Mouse (Mus musculus): Measurements from ENCODE around the gene Cdc42. TPM values are rescaled to one million over a fixed set of nuclear protein-coding genes. Genes with fewer than 3 reads are reported as not detected.

Gene Cdc42
- total RNA-seq, 2 experiments from 2014 or later: 436 to 446 TPM

DNA sequence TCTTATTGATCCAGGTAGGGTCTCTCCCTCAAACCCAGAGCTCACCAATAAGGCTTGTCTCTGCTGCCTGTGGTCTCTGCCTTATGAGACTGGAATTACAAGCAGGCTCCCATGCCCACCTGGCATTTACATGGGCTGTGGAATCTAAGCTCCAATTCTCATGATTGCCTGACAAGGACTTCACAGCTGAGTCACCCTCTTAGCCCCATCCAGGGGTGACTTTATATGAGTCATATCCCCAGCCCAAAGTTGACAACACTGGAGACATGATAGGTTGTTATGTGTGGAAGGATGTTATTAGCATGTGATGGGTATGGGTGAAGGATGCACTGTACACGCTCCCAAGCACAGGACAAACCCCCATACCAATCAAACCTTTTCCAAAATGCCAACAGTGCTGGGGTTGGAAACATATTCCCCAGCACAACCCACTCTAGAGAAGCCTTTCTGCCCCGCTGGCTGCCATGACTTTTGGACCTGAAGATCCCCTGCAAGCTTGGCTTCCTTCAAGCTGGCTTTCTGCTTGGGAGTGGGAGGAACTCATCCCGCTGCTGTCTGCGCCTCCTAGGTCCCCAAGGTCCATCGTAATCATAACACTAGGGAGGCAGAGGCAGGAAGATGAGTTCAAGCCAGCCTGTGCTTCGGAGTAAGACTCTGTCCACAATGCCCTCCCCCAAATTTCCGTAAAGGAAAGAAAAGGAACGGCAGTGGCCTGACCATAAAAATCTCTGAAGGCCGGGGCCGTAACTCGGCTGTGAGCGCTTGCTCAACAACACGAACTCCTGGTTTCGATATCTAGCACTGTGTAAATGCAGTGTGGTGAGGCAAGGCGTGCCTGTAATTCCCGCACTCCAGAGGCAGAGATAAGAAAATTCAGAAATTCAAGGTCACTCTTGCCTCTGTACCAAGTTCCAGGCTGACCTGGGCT lies 14.3 kb upstream of the Cdc42 start:
- DNase-seq: peak in 1 of 2 experiments; percentile 49

DNA sequence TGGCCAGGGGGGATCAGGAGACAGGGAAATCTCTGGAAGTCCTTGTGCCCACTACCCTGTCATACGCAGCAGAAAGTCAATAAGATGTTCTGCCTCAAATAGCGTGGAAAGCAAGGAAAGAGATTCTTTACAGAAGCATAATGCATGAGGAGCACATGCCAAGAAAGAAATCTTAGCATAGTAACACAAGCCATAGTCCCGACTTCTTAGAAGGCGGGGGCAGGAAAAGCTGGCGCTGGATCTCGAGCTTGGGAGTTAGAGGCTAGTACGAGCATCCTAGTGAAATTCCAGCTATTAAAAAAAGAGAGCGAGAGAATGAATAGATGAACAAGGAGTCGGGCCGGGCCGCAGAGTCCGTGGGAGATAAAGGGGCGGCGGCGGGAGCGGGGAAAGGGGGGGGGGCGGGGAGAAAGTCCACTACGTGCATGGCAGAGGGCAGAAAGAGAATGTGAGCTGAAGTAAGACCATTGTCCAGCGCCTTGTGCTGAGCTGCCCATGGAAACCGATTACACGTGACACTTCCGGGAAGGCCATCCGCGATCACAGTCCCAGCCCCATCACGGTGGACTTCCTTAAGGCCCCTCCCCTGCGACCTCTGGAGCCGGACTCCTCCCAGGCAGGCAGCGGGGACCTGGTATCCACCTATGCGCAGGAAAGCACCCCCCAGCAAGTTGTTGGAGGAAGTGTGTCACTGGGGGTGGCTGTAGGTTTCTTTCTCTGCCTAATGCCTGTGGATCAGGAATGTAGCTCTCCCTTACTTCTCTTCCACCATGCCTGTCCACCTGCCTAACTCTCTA lies 12.6 kb upstream of the Cdc42 start:
- peak; percentile 66 to 71 for DNase-seq

DNA sequence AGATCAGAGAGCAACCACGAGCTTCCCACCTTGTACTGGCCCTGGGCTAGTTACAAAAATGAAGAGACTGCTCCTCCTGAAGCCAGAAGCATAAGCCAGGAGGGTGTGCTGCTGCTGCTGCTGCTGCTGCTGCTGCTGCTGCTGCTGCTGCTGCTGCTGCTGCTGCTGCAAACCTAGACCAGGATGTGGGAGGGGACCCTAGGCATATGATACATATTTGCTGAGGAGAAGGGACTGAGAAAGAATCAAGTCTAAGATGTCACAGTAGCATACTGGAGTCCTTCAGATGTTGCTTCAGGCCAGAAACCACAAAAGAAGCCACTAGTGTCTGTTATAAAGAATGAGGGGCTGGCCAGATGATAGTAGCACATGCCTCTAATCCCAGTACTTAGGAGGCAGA lies 10.7 kb upstream of the Cdc42 start:
- DNase-seq: no peak

DNA sequence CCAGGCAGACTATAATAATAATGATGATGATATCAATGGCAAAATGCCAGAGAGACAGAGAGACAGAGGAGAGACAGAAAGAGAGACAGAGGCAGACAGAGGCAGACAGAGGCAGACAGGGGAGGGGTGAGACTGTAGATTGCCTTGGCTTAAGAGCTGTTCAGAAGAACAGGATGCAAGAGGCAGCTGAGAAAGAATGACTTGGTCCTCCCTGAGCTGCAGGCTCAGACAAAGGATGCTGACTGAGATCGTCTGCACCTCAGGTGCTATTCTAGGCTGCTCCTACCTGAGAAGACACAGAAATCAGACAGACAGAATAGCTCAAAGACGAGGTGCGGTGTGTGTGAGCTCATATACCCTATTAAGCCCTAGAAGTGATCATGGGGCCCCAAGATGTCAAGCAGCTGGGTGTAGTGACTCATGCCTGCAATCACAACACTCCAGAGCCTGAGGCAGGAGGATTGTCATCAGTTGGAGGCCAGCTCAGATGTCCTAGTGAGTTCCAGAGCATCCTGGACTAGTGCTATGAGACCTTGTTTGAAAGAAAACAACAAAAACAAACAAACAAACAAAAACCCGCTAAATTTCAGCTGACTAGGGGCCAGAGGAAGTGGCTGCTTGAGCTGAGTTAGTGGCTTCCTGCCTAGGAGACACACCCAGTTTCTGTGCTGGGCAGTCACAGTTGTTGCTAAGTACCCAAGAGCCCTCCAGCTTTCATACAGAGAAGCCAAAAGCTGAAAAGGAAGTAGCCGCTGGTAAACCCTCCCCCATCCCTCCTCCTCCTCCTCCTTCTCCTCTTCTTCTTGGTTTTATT lies 10.0 kb upstream of the Cdc42 start:
- peak in 1 of 2 experiments; percentile 49 for DNase-seq

DNA sequence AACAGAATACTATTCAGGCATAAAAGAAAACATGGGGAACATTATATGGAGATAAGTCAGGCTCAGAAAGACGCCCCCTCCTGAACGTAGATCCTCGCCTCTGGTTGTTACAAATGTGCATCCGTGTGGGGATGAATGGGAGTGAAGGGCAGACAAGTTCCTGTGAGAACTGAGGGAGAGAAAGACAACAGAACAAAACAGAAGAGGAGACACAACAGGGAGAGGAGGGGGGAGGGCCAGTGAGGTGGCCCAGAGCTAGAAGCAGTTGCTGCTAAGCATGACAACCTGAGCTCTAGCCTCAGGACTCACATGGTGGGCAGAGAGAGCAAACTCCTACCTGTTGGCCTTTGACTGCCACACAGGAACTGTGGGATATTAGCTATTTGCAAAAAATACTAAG lies 8.6 kb upstream of the Cdc42 start:
- no peak for DNase-seq

DNA sequence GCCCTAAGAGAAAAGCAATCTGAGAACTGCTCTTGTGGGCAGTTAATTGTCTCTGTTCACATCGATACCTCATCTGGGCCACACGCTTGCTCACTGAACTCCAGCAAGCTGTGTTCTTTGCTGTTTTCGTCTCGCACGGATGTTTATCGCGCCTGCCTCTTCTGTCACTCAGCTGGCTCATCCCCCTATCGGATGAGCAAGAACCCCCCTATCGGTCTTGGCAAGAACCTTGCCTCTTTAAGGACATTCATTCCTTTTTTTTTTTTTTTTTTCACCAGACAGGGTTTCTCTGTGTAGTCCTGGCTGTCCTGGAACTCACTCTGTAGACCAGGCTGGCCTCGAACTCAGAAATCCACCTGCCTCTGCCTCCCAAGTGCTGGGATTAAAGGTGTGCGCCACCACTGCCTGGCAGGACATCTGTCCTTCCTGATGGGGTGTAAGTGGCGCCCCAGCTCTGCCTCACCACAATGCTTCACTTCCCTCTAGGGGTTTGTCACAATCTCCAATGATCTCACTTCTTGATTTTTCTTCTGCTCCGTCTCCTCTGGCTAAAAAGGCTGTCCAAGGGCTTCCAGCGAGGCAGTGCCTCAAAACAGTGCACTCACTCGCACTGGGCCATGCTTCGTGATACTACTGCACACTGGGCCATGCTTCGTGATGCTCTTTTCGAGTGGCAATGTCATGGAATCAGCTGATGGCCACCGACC lies 8.0 kb upstream of the Cdc42 start:
- no peak for DNase-seq

DNA sequence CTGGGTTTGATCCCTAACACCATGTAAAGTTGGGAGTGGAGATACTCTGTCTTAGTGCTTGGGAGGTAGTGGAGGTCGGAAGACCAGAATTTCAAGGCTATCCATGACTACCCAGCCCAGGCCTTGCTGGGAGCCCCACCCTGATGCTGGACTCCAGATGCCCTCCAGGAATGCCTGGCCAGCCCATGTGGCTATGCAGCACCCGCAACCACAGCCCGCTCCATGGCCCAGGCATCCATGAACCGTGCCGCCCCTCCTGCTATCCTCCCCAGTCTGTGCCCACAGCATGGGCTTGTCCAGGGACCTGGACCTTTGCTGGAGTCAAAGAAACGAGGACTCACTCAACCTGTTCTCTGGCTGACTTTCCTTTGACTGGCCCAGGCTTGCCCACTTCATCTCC lies 7.3 kb upstream of the Cdc42 start:
- DNase-seq: no peak

DNA sequence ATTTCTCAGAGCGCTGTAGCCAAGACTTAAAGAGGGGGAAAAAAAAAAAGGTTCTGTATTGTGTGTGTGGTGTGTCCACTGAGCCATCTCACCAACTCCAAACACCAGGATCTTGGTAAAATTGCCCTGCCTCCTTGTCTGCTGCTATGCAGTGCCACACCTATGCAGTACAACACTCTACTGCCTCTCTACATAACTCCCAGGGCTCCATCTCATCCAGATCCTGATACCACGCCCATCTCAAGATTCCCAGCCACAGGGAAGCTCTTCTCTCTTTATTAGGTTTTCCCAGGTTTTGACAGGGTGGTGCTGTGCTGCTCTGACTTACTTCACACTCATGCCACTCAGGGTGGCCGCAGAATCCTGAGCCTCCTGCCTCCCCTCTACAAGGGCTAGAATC lies 3.5 kb upstream of the Cdc42 start:
- DNase-seq: no peak

DNA sequence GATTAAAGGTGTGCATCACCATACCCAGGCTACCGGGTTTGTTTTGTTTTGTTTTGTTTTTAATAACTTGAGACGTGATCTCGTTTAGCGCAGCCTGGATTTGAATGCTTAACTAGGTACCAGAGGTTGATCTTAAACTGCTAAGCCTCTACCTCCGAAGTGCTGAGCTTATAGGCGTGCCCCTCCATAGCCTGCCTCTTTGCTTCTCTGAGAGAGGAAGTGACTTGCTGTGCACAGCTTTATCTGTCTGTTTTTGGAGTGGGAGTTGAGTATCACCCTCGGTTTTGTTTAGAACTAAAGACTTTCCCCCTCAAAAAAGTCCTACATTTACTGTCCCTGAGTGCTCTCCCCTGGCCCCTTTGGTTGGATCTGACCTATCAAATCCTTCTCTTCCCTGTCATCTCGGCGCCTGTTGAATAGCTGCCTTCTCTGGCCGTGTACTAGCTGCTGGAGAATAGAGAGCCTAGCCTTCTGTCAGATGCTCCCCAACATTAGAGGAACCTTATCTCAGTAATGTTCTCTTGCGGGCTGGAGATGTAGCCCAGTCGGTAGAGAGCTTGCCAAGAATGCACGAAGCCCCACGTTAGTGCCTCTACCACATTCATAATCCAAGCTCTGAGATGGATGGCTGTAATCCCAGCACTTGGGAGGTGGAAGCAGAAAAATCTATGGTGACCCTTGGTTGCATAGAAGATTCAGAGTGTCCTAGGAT lies 927 bp upstream of the Cdc42 start:
- no peak for DNase-seq

DNA sequence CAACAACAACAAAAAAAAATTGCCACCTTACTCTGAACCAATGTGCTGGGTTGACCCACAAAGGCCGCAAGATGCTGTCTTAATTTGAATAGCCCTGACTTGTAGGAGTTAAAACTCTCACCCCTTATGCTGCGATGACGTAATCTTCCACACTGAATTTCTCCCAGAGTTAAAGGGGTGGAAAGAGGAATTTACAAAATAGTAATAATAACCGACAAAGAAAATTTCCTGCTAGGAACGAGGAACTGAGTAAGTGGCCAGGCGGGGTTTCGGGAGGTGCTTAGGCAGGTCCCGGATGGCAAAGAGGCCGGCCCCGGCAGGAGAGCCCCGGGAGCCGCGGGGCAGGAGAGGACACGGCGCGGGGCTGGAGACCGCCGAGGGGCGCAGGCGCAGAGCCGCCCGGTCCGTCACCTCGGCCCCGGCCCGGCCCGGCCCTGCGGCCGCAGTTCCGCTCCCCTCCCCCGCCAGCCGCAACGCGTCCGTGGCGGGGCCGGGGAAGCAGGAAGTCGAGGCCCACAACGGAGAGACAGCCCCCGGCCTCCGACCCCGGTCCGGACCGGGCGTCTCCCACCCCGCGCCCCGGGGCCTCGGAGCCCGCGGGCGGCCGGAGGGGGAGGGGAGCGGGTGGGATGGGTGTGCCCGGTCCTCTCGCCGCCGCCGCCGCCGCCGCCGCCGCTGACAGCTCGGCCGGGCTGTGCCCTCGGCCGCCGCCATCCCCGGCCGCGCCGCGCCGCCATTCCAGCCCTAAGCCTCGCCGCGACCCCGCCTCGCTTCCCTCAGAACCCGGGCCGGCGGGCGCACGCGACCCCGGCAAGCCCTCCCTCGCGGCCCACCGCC lies 628 bp downstream of the Cdc42 start:
- DNase-seq: peak; percentile 76 to 88

DNA sequence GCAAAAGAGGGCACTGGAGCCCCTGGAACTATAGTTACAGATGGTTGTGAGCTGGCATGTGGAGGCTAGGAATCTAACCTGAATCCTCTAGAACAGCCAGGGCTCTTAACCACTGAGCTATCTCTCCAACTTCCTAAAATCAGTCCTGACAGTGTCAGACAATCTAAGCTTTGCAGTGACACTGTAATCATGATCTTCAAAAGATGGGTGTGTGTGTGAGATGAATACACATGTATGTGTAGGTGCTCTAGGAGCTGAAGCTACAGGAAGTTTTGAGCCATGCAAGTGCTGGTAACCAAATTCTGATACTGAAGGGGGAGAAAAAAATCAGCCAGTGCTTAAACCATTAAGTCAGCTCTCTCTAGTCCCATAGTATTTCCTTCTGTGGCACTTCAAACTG lies 6.9 kb downstream of the Cdc42 start:
- no peak for DNase-seq

DNA sequence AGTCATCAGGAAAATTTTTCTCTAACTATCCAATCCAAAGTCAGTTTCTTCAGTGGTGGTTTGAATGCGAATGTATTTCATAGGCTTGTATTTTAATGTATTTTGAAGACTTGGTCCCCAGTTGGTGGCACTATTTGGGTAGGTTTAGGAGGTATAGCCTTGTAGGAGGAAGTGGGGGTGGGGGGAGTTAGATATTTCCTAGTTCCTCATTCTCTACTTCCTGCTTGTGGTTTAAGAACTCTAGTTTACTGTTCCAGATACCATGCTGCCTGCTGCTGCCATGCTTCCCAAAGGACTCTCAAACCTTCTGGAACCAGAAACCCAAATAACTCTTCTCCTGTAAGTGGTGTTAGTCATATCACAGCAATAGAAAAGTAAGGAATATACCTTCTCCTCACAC lies 11.7 kb downstream of the Cdc42 start:
- no peak for DNase-seq

DNA sequence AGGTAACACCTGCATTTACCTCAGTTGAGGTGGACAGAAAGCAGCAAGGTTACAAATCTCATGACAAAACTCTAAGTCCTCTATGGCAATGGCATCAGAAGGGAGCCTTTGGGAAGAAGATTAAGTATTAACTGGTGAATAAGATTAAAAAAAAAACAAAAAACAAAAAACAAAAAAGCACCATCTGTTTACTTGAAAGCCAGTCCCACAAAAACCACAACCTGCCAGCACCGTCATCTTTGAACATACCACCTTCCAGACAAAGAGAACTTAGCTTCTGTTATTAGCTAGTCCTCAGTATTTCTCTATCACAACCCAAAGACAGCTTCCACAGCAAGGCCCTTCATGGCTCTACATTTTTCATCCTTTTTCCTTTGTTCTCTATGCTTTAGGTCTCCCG lies 12.4 kb downstream of the Cdc42 start:
- DNase-seq: no peak

DNA sequence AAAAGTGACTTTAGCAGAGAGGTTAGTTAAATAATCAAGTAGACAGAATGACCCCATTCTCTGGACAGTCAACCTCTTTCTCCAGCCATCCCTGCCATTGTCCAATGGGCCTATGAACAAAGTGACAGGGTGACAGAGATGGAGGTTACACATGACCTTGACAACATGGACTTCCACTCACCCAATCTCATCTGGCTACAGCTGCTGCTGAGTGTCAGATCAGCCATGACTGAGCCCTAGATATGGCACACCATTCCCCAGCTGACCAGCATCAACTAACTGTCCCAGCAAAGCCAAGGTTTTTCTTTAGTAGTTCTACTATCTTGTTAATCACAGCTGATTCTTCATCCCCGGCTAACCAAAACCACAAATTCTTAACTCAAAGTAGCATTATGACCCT lies 14.7 kb downstream of the Cdc42 start:
- DNase-seq: no peak

DNA sequence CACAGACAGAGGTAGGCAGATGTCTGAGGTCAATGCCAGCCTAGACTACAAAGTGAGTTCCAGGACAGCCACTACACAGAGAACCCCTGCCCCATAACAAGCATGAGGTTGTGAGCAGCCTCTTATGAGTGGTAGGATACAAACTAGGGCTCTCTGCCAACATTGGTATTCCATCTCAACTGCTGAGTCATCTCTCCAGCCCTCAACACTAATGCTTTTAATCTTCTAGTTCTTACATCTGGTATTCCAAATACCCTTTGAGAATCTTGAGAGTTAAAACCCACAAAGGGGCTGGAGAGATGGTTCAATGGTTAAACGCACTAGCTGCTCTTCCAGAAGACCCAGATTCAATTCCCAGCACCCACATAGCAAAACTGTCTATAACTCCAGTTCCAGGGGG lies 18.1 kb downstream of the Cdc42 start:
- DNase-seq: peak; percentile 31 to 32

DNA sequence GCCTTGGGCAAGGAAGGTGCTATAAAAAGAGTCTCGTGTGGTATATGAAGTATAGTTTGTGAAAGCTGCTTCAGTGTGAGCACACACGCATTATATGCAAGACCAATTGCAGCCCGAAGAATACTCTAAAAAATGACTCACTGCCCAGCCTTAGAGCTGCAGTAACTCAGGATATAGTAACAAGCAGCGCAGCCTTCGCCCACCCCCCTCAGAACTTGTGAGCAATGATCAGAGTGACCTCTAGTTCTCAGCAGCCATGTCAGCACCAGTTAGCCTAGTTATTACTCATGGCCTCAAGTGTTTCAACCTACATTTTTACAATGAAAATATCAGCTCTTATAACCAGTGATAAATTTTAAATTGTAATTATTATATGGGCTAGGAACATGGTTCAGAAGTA lies 21.1 kb downstream of the Cdc42 start:
- DNase-seq: peak; percentile 35 to 43

DNA sequence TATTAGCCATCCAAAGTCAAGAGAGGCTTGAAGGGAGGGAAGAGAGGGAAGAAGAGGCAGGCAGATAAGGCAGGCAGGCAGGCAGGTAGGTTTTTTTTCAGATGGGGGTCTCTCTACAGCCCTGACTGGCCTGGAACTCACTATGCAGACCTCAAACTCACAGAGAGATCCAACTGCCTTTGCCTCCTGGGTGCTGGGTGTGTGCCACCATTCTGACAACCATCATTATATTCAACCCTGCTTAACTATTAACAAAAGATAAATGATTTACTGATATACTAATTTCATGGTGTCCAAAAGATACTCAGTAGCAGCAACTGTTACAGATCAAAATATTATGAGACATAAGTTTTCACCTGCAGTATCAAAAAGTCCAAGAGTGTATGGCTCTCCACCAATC lies 25.5 kb downstream of the Cdc42 start:
- DNase-seq: no peak

DNA sequence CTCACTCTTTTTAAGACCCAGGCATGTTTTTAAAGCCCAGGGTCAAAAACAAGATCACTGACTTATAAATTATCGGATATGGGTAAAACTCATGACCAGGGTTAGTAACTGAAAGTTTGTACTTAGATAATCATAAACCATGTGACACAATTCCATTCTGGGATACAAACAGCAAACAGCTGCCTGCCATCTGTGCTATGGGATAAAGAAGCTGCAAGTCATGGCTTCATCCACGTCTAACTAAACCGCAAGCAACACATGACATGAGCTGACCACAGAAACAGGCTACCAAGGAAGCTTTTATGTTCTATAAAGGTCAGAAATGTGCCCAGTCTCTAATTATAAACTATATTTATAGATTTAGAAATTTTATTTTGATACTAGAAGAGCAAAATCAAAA lies 31.0 kb downstream of the Cdc42 start:
- DNase-seq: no peak

DNA sequence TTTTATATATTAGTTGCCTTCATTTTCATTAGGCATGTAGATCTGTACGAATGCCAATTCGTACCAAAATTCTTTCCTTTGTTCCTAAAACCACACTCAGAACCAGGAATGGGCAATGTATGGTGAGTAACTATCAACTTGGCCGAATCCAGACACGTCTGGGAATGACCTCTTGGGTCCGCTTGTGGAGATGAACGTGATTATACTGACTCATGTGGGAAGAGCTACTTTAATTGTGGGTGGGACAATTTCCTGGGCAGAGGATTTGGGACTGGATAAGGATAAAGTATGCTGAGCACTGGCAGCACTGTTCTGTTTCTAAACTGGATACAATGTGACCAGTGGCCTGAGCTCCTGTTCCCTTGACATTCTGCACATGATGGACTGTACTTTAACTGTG lies 32.6 kb downstream of the Cdc42 start:
- no peak for DNase-seq
